Comparison of ENCODE assay signal across 8 mouse cellular contexts in the genomic region with DNA sequence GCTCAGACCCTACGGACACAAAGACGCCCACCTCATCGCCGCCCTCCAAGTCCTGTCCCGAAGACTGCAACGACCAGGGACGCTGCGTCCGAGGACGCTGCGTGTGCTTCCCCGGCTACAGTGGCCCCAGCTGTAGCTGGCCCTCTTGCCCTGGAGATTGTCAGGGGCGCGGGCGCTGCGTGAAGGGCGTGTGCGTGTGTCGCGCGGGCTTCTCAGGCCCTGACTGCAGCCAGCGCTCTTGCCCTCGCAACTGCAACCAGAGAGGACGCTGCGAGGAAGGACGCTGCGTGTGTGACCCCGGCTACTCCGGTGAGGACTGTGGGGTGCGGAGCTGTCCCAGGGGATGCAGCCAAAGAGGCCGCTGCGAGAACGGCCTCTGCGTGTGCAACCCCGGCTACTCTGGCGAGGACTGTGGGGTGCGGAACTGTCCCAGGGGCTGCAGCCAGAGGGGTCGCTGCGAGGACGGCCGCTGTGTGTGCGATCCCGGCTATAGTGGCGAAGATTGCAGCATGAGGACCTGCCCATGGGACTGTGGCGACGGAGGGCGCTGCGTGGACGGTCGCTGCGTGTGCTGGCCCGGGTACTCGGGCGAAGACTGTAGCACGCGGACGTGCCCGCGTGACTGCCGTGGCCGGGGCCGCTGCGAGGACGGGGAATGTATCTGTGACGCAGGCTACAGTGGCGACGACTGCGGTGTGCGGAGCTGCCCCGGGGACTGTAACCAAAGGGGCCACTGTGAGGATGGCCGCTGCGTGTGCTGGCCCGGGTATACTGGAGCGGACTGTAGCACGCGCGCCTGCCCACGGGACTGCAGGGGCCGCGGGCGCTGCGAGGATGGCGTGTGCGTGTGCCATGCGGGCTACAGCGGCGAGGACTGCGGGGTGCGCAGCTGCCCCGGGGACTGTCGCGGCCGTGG. TPM values are rescaled to one million over a fixed set of nuclear protein-coding genes. Genes with fewer than 3 reads are reported as not detected.
A peak's percentile ranks its signal among the peaks of the same experiment; 100 is the strongest.
DNase-seq lines count a peak whose midpoint lies in the region; ATAC-seq lines count a peak whose summit lies in the region.

No protein-coding gene starts in this region.

- H3K4me1 ChIP-seq in heart, embryonic 13.5 days = peaks cover 36% of the 10 kb centered on the region
- peaks cover 17% of the 10 kb centered on the region for H3K4me1 ChIP-seq in hindbrain, embryonic 12.5 days
- peaks cover 19% of the 10 kb centered on the region for H3K4me1 ChIP-seq in midbrain, embryonic 13.5 days (replicated peaks)

- H3K27me3 ChIP-seq in heart, embryonic 13.5 days (replicated peaks) = peaks cover 87% of the 10 kb centered on the region
- peaks cover 82% of the 10 kb centered on the region for H3K27me3 ChIP-seq in hindbrain, embryonic 12.5 days
- H3K27me3 ChIP-seq in midbrain, embryonic 13.5 days = peaks cover 65% of the 10 kb centered on the region

- peak overlapping the region; percentile 69 for H3K9ac ChIP-seq in heart, embryonic 13.5 days
- H3K9ac ChIP-seq in hindbrain, embryonic 12.5 days = peak overlapping the region; percentile 33; the same call in 1 of the 2 replicates
- H3K9ac ChIP-seq in midbrain, embryonic 13.5 days (replicated peaks) = peak overlapping the region; percentile 53

- H3K27ac ChIP-seq in heart, embryonic 13.5 days (replicated peaks) = no peak overlapping the region
- H3K27ac ChIP-seq in hindbrain, embryonic 12.5 days = no peak overlapping the region
- H3K27ac ChIP-seq in midbrain, embryonic 13.5 days = no peak overlapping the region

- peak overlapping the region; percentile 69 for H3K4me2 ChIP-seq in heart, embryonic 13.5 days
- peak overlapping the region; percentile 64 for H3K4me2 ChIP-seq in hindbrain, embryonic 12.5 days (replicated peaks)
- H3K4me2 ChIP-seq in midbrain, embryonic 13.5 days (replicated peaks) = peak overlapping the region; percentile 64

- WGBS in heart, embryonic 13.5 days = 11% methylated on average over 93 of the region's 93 CpGs
- 7% methylated on average over 91 of the region's 93 CpGs for WGBS in hindbrain, embryonic 12.5 days
- 8% methylated on average over 86 of the region's 93 CpGs for WGBS in midbrain, embryonic 13.5 days

- DNase-seq in heart, postnatal 10 days = no peak
- DNase-seq in ZHBTc4 (ENCODE audit: low read depth, low spot score) = peak; percentile 42
- DNase-seq in cerebellum, postnatal 14 days = no peak
- DNase-seq in frontal cortex, postnatal 36 days (ENCODE audit: low spot score in 2 of 2) = no peak
- DNase-seq in right cerebral cortex, postnatal 14 days = no peak

- ATAC-seq in heart, embryonic 13.5 days (ENCODE audit: extremely low read depth, insufficient number of reproducible peaks, low FRiP score, low TSS enrichment) = no peak; the same call in 1 of the 2 replicates
- peak; percentile 43; the same call in 1 of the 2 replicates for ATAC-seq in hindbrain, embryonic 12.5 days (ENCODE audit: low FRiP score)
- ATAC-seq in midbrain, embryonic 13.5 days = peak; percentile 53

- 0 out of 2 replicates have a peak, but pooled peaks cover 5% of the 10 kb centered on the region for H3K9me3 ChIP-seq in heart, embryonic 13.5 days
- no peaks in the 10 kb centered on the region for H3K9me3 ChIP-seq in hindbrain, embryonic 12.5 days (replicated peaks)
- no peaks in the 10 kb centered on the region for H3K9me3 ChIP-seq in midbrain, embryonic 13.5 days

- H3K4me3 ChIP-seq in heart, embryonic 13.5 days = peak overlapping the region; percentile 44
- peak overlapping the region; percentile 34 for H3K4me3 ChIP-seq in hindbrain, embryonic 12.5 days
- H3K4me3 ChIP-seq in midbrain, embryonic 13.5 days (replicated peaks) = peak overlapping the region; percentile 41

- intact Hi-C loops in heart, postnatal 10 days (cut with DNase I) = no loop called here

- H3K36me3 ChIP-seq in heart, embryonic 13.5 days = no peaks in the 10 kb centered on the region
- no peaks in the 10 kb centered on the region for H3K36me3 ChIP-seq in hindbrain, embryonic 12.5 days
- no peaks in the 10 kb centered on the region for H3K36me3 ChIP-seq in midbrain, embryonic 13.5 days

RNA-seq across cellular contexts. Expression of gene Tnxb, which starts 1.1 kb away (rescaled TPM):
- polyA plus RNA-seq in heart, embryonic 13.5 days (2015; fragmentation: Nextera tagmentation; extraction: Ambion mirVana) = 1.3 and 1.4 TPM in 2 replicates
- 10 to 100 TPM; 63.9 to 66.5 TPM for total RNA-seq in heart, postnatal 10 days (2021)
- 0.04 and 0.05 TPM in 2 replicates for polyA plus RNA-seq in hindbrain, embryonic 12.5 days (2016; fragmentation: Nextera tagmentation; extraction: Ambion mirVana)
- polyA plus RNA-seq in midbrain, embryonic 13.5 days (2015; fragmentation: Nextera tagmentation; extraction: Ambion mirVana) = 0.08 and 0.10 TPM in 2 replicates

RNA-seq across cellular contexts. Expression of gene Atf6b, which starts 24.5 kb away (rescaled TPM):
- 56.1 and 56.2 TPM in 2 replicates for polyA plus RNA-seq in heart, embryonic 13.5 days (2015; fragmentation: Nextera tagmentation; extraction: Ambion mirVana)
- 10 to 100 TPM; 19.0 to 19.3 TPM for total RNA-seq in heart, postnatal 10 days (2021)
- polyA plus RNA-seq in hindbrain, embryonic 12.5 days (2016; fragmentation: Nextera tagmentation; extraction: Ambion mirVana) = 114 and 119 TPM in 2 replicates
- 118 and 122 TPM in 2 replicates for polyA plus RNA-seq in midbrain, embryonic 13.5 days (2015; fragmentation: Nextera tagmentation; extraction: Ambion mirVana)

RNA-seq across cellular contexts. Expression of gene Fkbpl, which starts 26.8 kb away (rescaled TPM):
- polyA plus RNA-seq in heart, embryonic 13.5 days (2015; fragmentation: Nextera tagmentation; extraction: Ambion mirVana) = 10.4 and 10.7 TPM in 2 replicates
- 1 to 10 TPM; 8.5 to 9.9 TPM for total RNA-seq in heart, postnatal 10 days (2021)
- polyA plus RNA-seq in hindbrain, embryonic 12.5 days (2016; fragmentation: Nextera tagmentation; extraction: Ambion mirVana) = 15.7 and 16.2 TPM in 2 replicates
- 17.0 and 18.9 TPM in 2 replicates for polyA plus RNA-seq in midbrain, embryonic 13.5 days (2015; fragmentation: Nextera tagmentation; extraction: Ambion mirVana)

RNA-seq across cellular contexts. Expression of gene Prrt1, which starts 42.1 kb away (rescaled TPM):
- polyA plus RNA-seq in heart, embryonic 13.5 days (2015; fragmentation: Nextera tagmentation; extraction: Ambion mirVana) = 0.15 and 0.31 TPM in 2 replicates
- total RNA-seq in heart, postnatal 10 days (2021) = 1 to 10 TPM in 1 of 2 experiments, under 1 TPM in 1; 0.89 to 1.2 TPM
- 3.0 and 3.1 TPM in 2 replicates for polyA plus RNA-seq in hindbrain, embryonic 12.5 days (2016; fragmentation: Nextera tagmentation; extraction: Ambion mirVana)
- 7.4 and 7.5 TPM in 2 replicates for polyA plus RNA-seq in midbrain, embryonic 13.5 days (2015; fragmentation: Nextera tagmentation; extraction: Ambion mirVana)

RNA-seq across cellular contexts. Expression of gene Ppt2, which starts 43.1 kb away (rescaled TPM):
- polyA plus RNA-seq in heart, embryonic 13.5 days (2015; fragmentation: Nextera tagmentation; extraction: Ambion mirVana) = 26.1 and 27.6 TPM in 2 replicates
- total RNA-seq in heart, postnatal 10 days (2021) = 10 to 100 TPM; 39.0 to 45.7 TPM
- 20.9 and 21.7 TPM in 2 replicates for polyA plus RNA-seq in hindbrain, embryonic 12.5 days (2016; fragmentation: Nextera tagmentation; extraction: Ambion mirVana)
- 22.3 and 23.3 TPM in 2 replicates for polyA plus RNA-seq in midbrain, embryonic 13.5 days (2015; fragmentation: Nextera tagmentation; extraction: Ambion mirVana)
